In genomic region chr5:142932731-142933130, GRCm38 (mm10) we compare ENCODE assay signal across 12 mouse cellular contexts. TPM values are rescaled to one million over a fixed set of nuclear protein-coding genes. Genes with fewer than 3 reads are reported as not detected.
A peak's percentile ranks its signal among the peaks of the same experiment; 100 is the strongest.
DNase-seq lines count a peak whose midpoint lies in the region; ATAC-seq lines count a peak whose summit lies in the region.
"Had no signal": no experiment of that assay in that cellular context is flagged by ENCODE, and none has a peak within 500 bp of the region (broad histone marks: within the 10 kb centered on the region; RNA-seq: fewer than 3 reads in every experiment).

No protein-coding gene starts in this region.

- 0 out of 2 replicates have a peak overlapping the region, but pooled peaks have one; percentile 5 for H3K9ac ChIP-seq in liver, embryonic 11.5 days (ENCODE audit: low read depth, low read length)
- H3K9ac ChIP-seq in stomach, embryonic 16.5 days (ENCODE audit: low read length), result peak overlapping the region; percentile 60; the same call in 1 of the 2 replicates
- H3K9ac ChIP-seq: limb, embryonic 15.5 days; neural tube, embryonic 15.5 days had no signal

- no peak overlapping the region; the same call in 1 of the 2 replicates for H3K4me2 ChIP-seq in liver, embryonic 11.5 days
- no peak overlapping the region for H3K4me2 ChIP-seq in stomach, embryonic 16.5 days (ENCODE audit: low read depth, low read length)
- H3K4me2 ChIP-seq: limb, embryonic 15.5 days; neural tube, embryonic 15.5 days had no signal

- 73% methylated on average over 8 of the region's 8 CpGs for WGBS in liver, embryonic 11.5 days
- WGBS in stomach, embryonic 16.5 days, result 70% methylated on average over 8 of the region's 8 CpGs

- DNase-seq in cerebellum, postnatal 36 days, result peak; percentile 12 to 22
- DNase-seq in liver, embryonic 11.5 days (ENCODE audit: low spot score), result no peak
- DNase-seq in yolk sac, embryonic 10.5 days (ENCODE audit: low spot score), result no peak

- no peak for ATAC-seq in cerebellum, adult (ENCODE audit: insufficient number of reproducible peaks, low FRiP score, low TSS enrichment)
- ATAC-seq in megakaryocyte, adult 5-6 weeks (ENCODE audit: poor library complexity, severe bottlenecking), result no peak
- ATAC-seq in liver, embryonic 11.5 days (replicated peaks; ENCODE audit: low FRiP score), result no peak
- no peak for ATAC-seq in stomach, embryonic 16.5 days (ENCODE audit: insufficient read depth, low FRiP score)
- no peak for ATAC-seq in erythroid progenitor cell, adult 5-6 weeks (replicated peaks; ENCODE audit: low FRiP score, poor library complexity, severe bottlenecking)
- ATAC-seq: forebrain, embryonic 14.5 days had no signal

- peak overlapping the region; percentile 90 for H3K4me3 ChIP-seq in megakaryocyte, embryonic 14.5 days (replicated peaks)
- no peak overlapping the region for H3K4me3 ChIP-seq in liver, embryonic 11.5 days (ENCODE audit: low read depth, low read length)
- H3K4me3 ChIP-seq in stomach, embryonic 16.5 days (replicated peaks; ENCODE audit: low read length), result no peak overlapping the region
- H3K4me3 ChIP-seq: limb, embryonic 15.5 days; neural tube, embryonic 15.5 days had no signal

- peaks cover 84% of the 10 kb centered on the region for H3K4me1 ChIP-seq in megakaryocyte, embryonic 14.5 days
- H3K4me1 ChIP-seq in liver, embryonic 11.5 days (replicated peaks; ENCODE audit: control insufficient read depth, insufficient read depth, low read length), result peaks cover 34% of the 10 kb centered on the region
- peaks cover 12% of the 10 kb centered on the region for H3K4me1 ChIP-seq in stomach, embryonic 16.5 days (ENCODE audit: control insufficient read depth, insufficient read depth, low read length)

- H3K27me3 ChIP-seq in megakaryocyte, embryonic 14.5 days (replicated peaks), result no peaks in the 10 kb centered on the region
- no peaks in the 10 kb centered on the region for H3K27me3 ChIP-seq in liver, embryonic 11.5 days (replicated peaks; ENCODE audit: control insufficient read depth, insufficient read depth, low read length)
- H3K27me3 ChIP-seq in stomach, embryonic 16.5 days (ENCODE audit: control insufficient read depth, insufficient read depth, low read length), result no peaks in the 10 kb centered on the region
- H3K27me3 ChIP-seq: limb, embryonic 15.5 days had no signal

- H3K9me3 ChIP-seq in megakaryocyte, embryonic 14.5 days, result no peaks in the 10 kb centered on the region
- H3K9me3 ChIP-seq in liver, embryonic 11.5 days (ENCODE audit: control insufficient read depth, low read length), result no peaks in the 10 kb centered on the region
- H3K9me3 ChIP-seq in stomach, embryonic 16.5 days (replicated peaks; ENCODE audit: control insufficient read depth, low read length), result no peaks in the 10 kb centered on the region
- H3K9me3 ChIP-seq: limb, embryonic 15.5 days; neural tube, embryonic 15.5 days had no signal

- peak overlapping the region; percentile 25; the same call in 1 of the 2 replicates for H3K27ac ChIP-seq in liver, embryonic 11.5 days (ENCODE audit: low read depth, low read length)
- no peak overlapping the region for H3K27ac ChIP-seq in stomach, embryonic 16.5 days (ENCODE audit: low read length)
- H3K27ac ChIP-seq: kidney, postnatal 0 days; limb, embryonic 15.5 days; neural tube, embryonic 15.5 days had no signal

- no peaks in the 10 kb centered on the region for H3K36me3 ChIP-seq in megakaryocyte, embryonic 14.5 days (replicated peaks; ENCODE audit: low read length)
- H3K36me3 ChIP-seq in liver, embryonic 11.5 days (ENCODE audit: control insufficient read depth, insufficient read depth, low read length), result no peaks in the 10 kb centered on the region
- H3K36me3 ChIP-seq in stomach, embryonic 16.5 days (ENCODE audit: control insufficient read depth, insufficient read depth, low read length), result no peaks in the 10 kb centered on the region
- H3K36me3 ChIP-seq: limb, embryonic 15.5 days; neural tube, embryonic 15.5 days had no signal

RNA-seq across cellular contexts. Expression of gene Actb, which starts 26.2 kb away (rescaled TPM):
- 9,487 and 13,262 TPM in 2 replicates for polyA plus RNA-seq in megakaryocyte, embryonic 14.5 days (2012; ENCODE audit: insufficient read depth, low replicate concordance)
- total RNA-seq in megakaryocyte, adult 5-6 weeks (2015), result 15,428 and 15,938 TPM in 2 replicates
- total RNA-seq in megakaryocyte, adult 5-6 weeks (2017), result 7,091 and 10,908 TPM in 2 replicates
- polyA plus RNA-seq in liver, embryonic 11.5 days (2014; fragmentation: Nextera tagmentation; extraction: Ambion mirVana), result 11,958 and 12,749 TPM in 2 replicates
- polyA plus RNA-seq in stomach, embryonic 16.5 days (2015; fragmentation: Nextera tagmentation; extraction: Ambion mirVana), result 14,659 and 15,131 TPM in 2 replicates
- total RNA-seq in erythroid progenitor cell, adult 5-6 weeks (2015; ENCODE audit: low replicate concordance), result 4,902 and 5,552 TPM in 2 replicates
- 1,509 and 1,723 TPM in 2 replicates for total RNA-seq in erythroid progenitor cell, adult 5-6 weeks (2017; ENCODE audit: low replicate concordance)

RNA-seq across cellular contexts. Expression of gene Fscn1, which starts 27.4 kb away (rescaled TPM):
- 1.3 and 3.6 TPM in 2 replicates for polyA plus RNA-seq in megakaryocyte, embryonic 14.5 days (2012; ENCODE audit: insufficient read depth, low replicate concordance)
- not detected in 2 replicates for total RNA-seq in megakaryocyte, adult 5-6 weeks (2015)
- 0.08 and 0.11 TPM in 2 replicates for total RNA-seq in megakaryocyte, adult 5-6 weeks (2017)
- 142 and 148 TPM in 2 replicates for polyA plus RNA-seq in liver, embryonic 11.5 days (2014; fragmentation: Nextera tagmentation; extraction: Ambion mirVana)
- polyA plus RNA-seq in stomach, embryonic 16.5 days (2015; fragmentation: Nextera tagmentation; extraction: Ambion mirVana), result 161 and 176 TPM in 2 replicates
- 0.84 TPM in 1 of 2 replicates, not detected in the other for total RNA-seq in erythroid progenitor cell, adult 5-6 weeks (2015; ENCODE audit: low replicate concordance)
- total RNA-seq in erythroid progenitor cell, adult 5-6 weeks (2017; ENCODE audit: low replicate concordance), result 5.1 TPM in 1 of 2 replicates, not detected in the other

RNA-seq across cellular contexts. Expression of gene Fbxl18, which starts 37.5 kb away (rescaled TPM):
- polyA plus RNA-seq in megakaryocyte, embryonic 14.5 days (2012; ENCODE audit: insufficient read depth, low replicate concordance), result 4.7 and 4.9 TPM in 2 replicates
- total RNA-seq in megakaryocyte, adult 5-6 weeks (2015), result 1.7 and 3.0 TPM in 2 replicates
- total RNA-seq in megakaryocyte, adult 5-6 weeks (2017), result 2.6 and 2.7 TPM in 2 replicates
- 6.7 TPM in 2 replicates for polyA plus RNA-seq in liver, embryonic 11.5 days (2014; fragmentation: Nextera tagmentation; extraction: Ambion mirVana)
- 8.2 and 9.7 TPM in 2 replicates for polyA plus RNA-seq in stomach, embryonic 16.5 days (2015; fragmentation: Nextera tagmentation; extraction: Ambion mirVana)
- total RNA-seq in erythroid progenitor cell, adult 5-6 weeks (2015; ENCODE audit: low replicate concordance), result 0.42 and 4.0 TPM in 2 replicates
- total RNA-seq in erythroid progenitor cell, adult 5-6 weeks (2017; ENCODE audit: low replicate concordance), result 2.4 and 2.7 TPM in 2 replicates

Comparison
In these comparisons a context has a peak if more than half of its experiments do, and no peak if none do; other contexts are left out.
1. DNase-seq: peak in cerebellum, postnatal 36 days (2 of 2); none in liver, embryonic 11.5 days (single experiment) and yolk sac, embryonic 10.5 days (single experiment).
2. RNA of gene Fscn1, which starts 27.4 kb away (polyA plus RNA-seq): 161 to 176 TPM in stomach, embryonic 16.5 days and 142 to 148 TPM in liver, embryonic 11.5 days; 1.3 to 3.6 TPM in megakaryocyte, embryonic 14.5 days; every median in the first group is over 10 times any median in the second.